Mouse (Mus musculus) megakaryocyte-erythroid progenitor cell, adult 5-6 weeks (primary cell): ENCODE results near the gene Cdk10. TPM values are rescaled to one million over a fixed set of nuclear protein-coding genes. Genes with fewer than 3 reads are reported as not detected.
"Not testable (repeated sequence)": the region's sequence is repeated elsewhere in the genome, so short reads cannot be mapped to it uniquely, and the experiment has no call there.

Experiments used
- ATAC-seq: replicated peaks from 2 replicates; pipeline ENCODE4 v1.8.0; 2016; ENCODE audit warnings: mild to moderate bottlenecking, inconsistent platforms; ENCODE audit not compliant: severe bottlenecking, poor library complexity, low FRiP score, low TSS enrichment
- total RNA-seq, 2 experiments: library from RNA; stranded (forward) in 1 of 2; stranded (reverse) in 1 of 2; fragments of 200-1000, 215-1000 nt in 1 of 2; fragments of >200 nt in 1 of 2; fragmentation: Nextera tagmentation in 1 of 2; gene quantifications; 2 replicates each; pipeline ENCODE4 v1.2.3; 2014 to 2017

The Cdk10 gene
- total RNA-seq, 2 experiments from 2014 or later, result 33.7 to 57.8 TPM

DNA sequence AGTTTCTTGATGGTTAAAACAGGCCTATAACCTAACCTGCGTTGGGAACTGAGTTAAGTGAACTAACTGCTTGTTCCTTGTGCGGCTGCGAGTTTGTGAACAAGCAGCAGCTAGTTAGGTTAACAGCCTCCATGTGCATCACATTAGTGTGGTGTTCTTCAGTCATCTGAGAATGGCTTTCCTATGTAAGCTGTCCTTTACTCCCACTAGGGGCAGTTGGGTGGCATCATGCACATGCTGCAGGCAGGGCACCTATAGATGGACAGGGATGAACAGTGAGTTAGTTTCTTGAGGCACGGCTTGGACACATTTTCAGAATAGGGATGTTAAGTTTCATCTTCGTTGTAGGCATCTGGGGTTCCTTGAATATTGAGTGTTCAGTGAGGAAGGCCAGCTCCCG is 30.5 kb downstream of the Cdk10 start:
- peak; percentile 45; the same call in 1 of the 2 replicates for ATAC-seq

DNA sequence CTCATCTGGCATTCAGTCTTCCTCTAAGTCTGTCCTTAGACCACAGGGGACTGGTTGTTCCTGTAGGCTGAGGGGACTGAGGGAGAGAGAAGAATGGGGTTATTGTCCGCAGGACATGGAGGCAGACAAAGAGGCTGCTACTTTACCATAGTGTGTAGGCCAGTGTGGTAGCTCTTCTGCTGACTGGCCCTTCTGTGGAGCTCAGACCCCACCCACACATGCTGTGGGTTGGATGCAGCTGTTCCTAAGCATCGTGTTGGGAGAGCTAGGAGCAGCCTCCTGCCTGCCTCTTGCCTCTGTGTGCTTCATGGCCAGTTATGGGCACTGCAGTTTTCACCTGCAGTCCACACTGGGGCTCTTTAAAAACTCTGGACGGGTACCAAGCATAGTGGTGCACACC is 32.5 kb downstream of the Cdk10 start:
- no peak for ATAC-seq

DNA sequence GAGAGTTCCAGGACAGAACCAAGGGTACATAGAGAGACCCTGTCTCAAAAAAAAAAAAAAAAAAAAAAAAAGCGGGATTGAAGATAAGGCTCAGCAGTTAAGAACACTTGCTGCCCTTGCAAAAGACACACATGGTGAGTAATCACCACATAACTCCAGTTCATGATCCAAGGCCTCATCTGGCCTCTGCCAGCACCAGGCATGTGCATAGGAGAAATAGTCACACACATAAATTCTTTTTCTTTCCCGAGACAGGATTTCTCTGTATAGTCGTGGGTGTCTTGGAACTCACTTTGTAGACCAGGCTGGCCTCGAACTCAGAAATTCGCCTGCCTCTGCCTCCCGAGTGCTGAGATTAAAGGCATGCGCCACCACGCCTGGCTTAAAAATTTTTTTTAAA is 33.0 kb downstream of the Cdk10 start:
- not testable (repeated sequence) for ATAC-seq

DNA sequence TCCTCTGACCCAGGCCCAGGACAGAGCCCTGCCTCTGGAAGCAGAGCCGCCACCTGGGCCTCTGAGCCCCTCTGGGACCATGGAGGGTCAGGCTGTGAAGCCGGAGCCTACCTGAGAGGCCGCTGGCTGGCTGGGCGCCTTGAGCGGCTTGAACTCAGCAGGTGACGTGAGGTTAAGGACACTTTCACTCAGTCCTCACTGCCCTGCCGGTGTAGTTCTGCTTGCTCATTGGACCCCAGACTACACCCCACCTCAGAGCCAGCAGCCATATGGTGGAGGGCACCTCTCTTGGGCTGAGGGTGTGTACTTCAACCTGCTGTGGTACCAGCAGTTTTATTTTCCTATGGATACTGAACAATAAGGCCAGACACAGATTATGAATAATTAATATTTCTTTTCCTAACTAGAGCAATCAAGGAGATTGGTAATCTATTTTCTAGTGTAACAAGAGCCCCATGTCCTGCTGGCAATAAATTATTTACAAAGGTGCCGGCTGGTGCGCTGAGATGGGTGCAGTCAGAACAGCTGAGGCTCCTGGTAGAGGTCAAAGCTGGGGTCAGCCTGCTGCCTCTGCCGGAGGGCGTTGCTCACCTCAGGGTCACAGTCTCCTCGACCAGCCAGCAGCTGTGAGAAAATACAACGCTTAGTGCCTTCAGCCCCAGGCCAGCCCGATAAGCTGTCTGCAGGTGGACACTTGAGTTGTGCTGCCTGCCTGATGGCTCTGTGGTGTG is 43.4 kb downstream of the Cdk10 start:
- no peak for ATAC-seq

DNA sequence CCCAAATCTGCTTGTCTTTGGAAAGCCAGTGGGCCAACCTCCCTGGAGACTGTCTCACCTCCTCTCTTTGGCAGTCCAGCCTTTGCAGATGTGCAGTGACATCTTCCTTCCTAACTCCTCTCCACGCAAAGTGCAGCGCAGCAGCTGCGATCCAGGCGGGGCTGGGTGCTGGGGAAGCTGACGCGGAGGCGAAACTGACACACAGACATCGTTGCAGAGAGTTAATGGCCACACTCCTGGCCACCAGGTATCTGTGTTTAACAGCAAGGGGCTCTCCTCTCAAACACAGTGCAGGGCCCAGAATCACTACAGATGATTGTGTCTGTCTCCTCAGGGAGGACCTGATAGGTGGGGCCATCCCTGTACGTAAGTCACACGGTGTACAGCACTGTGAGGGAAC is 46.5 kb downstream of the Cdk10 start:
- no peak for ATAC-seq

DNA sequence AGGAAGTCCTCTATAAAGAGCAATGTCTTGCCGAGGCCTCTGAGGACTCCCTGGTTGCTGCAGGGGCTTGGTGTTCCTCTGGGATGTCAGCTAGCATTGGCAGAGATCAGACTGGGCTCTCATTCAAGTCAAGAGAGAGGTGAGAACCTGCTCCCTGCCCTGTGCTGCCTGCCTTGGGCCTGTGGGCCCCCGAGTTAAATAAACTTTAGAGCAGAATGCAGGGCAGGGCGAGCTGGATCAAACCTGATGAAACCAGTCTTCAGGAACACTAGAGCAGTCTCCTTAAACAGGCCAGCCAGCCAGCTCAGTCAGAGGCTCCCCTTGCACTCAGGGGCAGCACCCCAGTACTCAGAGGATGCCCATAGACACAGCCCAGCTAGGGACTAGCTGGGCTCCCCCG is 47.3 kb downstream of the Cdk10 start:
- no peak for ATAC-seq

DNA sequence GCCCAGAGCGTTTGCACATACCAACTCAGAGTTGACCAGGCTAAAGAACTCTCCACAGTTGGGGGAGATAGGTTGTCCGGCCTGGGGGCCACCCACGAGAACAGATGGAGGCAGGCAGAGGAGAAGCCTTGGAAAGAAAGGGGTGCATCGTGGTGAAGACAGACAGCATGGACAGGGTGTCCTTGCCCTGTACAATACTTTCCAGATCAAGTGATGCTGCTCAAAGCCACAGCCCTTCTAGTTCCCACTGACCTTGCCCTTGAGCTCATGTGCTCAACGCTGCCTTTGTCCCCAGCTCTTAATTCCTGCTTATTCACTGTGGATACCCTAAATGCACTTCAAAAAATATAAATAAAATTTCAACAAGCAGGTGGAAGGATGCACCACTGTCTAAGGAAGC is 49.8 kb downstream of the Cdk10 start:
- no peak for ATAC-seq

DNA sequence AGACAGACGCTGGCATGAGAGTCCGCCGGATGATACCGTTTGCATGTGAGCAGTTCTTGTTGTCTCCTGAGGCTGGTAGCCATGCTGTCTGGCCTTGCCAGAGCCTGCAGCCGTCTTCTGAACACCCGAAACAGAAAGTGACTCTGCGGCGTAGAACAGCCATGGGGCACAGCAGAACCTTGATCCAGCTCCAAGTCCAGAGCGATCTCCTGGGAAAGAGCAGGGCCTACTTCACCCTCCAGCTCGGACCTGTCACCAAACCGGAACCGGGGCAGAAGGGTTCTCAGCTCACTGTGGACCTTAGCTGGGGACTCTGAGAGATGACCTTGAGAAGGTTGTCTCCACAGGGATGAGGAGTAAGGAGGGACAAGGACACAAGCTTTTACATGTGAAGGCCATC is 50.5 kb downstream of the Cdk10 start:
- ATAC-seq, result no peak

DNA sequence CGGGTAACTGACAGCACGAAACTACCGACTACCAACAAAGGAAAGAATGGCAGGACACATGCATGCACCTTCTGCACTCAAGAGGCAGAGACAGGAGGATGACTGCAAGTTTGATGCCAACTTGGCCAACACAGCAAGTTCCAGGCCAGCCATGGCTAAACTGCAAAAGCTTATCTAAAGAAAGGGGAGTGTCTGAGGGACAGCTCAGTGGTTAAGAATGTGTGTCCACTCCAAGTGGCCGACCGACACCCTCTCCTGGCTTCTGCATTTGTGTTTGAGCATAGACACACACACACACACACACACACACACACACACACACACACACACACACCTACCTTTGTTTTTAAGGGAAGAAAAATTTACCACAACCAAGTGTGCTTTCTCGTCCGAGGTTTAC is 53.8 kb downstream of the Cdk10 start:
- ATAC-seq, result no peak

DNA sequence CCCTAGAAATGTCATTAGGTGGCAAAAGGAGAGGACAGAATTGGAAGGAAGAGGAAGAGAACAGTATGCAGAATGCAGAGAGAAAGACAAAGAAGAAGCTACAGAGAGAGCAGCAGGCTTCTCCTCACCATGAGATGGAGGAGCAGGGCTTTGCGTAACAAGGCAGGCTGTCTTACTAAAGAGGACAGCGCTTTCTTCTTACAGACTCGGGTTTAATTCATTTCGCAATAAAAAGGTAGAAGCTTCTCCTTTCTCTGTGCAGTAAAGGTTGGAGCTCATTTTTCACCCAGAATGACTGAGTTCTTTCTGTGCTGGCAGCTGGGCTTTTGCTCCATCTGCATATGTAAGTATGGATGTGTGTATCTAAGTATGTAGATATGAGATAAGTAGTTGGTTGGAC is 55.2 kb downstream of the Cdk10 start:
- ATAC-seq, result no peak

DNA sequence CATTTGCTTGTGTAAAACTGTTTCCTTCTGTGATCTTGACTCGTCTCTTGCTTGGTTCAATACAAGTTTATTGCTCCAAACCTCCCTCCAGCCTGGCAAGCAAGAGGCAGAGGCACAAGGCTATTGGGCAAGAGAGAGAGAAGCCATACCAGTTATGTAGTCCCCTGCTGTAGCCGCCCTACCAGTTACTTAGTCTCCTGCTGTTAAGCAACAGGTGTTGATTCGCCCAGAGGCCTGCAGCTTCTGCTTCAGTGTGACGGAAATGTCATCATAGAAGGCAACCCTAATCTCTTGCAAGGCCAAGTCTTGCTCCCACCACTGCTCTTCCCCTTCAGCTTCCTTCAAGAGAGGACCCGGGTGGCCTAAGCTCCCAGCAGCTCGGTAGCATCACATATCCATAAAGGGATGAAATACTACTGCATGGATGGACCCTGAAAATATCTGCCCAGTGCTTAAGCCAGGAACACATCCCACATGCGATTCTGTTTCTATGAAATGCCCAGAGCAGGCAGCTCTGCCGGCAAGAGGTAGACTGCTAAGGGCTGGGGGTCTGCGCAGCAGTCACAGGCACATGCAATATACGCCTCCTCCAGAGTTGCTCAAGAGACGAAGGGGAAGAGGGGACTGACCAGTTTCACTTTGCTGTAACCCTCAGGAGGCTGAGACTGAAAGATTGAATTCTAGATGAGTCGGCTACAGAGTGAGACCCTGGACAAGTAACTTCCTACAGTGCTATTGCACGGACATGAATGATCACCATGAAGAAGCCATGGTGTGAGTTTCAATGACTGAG is 55.9 kb downstream of the Cdk10 start:
- ATAC-seq, result no peak

Other genes starting within 250 kb of the Cdk10 start
- gene Ankrd11, start 182.6 kb upstream of the Cdk10 start, total RNA-seq (2014; fragmentation: Nextera tagmentation), result 97.9 and 99.4 TPM in 2 replicates
- 57.1 and 57.3 TPM in 2 replicates for gene Ankrd11, start 182.6 kb upstream of the Cdk10 start, total RNA-seq (2017)
- gene Spg7, start 161.9 kb upstream of the Cdk10 start, total RNA-seq (2014; fragmentation: Nextera tagmentation), result 89.0 and 94.3 TPM in 2 replicates
- 60.1 and 68.2 TPM in 2 replicates for gene Spg7, start 161.9 kb upstream of the Cdk10 start, total RNA-seq (2017)
- gene Rpl13, start 122.5 kb upstream of the Cdk10 start, total RNA-seq (2014; fragmentation: Nextera tagmentation), result 2,414 and 2,637 TPM in 2 replicates
- 3,345 and 3,531 TPM in 2 replicates for gene Rpl13, start 122.5 kb upstream of the Cdk10 start, total RNA-seq (2017)
- gene Cpne7, start 107.5 kb upstream of the Cdk10 start, total RNA-seq (2014; fragmentation: Nextera tagmentation), result 1.5 and 2.3 TPM in 2 replicates
- gene Cpne7, start 107.5 kb upstream of the Cdk10 start, total RNA-seq (2017), result 1.0 and 1.2 TPM in 2 replicates
- gene Sult5a1, start 66.5 kb upstream of the Cdk10 start, total RNA-seq (2014; fragmentation: Nextera tagmentation), result not detected in 2 replicates
- gene Sult5a1, start 66.5 kb upstream of the Cdk10 start, total RNA-seq (2017), result not detected in 2 replicates
- not detected in 2 replicates for gene Dpep1, start 38.6 kb upstream of the Cdk10 start, total RNA-seq (2014; fragmentation: Nextera tagmentation)
- not detected in 2 replicates for gene Dpep1, start 38.6 kb upstream of the Cdk10 start, total RNA-seq (2017)
- gene Chmp1a, start 12.1 kb upstream of the Cdk10 start, total RNA-seq (2014; fragmentation: Nextera tagmentation), result 44.4 and 57.1 TPM in 2 replicates
- 25.8 and 34.0 TPM in 2 replicates for gene Chmp1a, start 12.1 kb upstream of the Cdk10 start, total RNA-seq (2017)
- 0.59 and 1.8 TPM in 2 replicates for gene Spata33, start 12.0 kb upstream of the Cdk10 start, total RNA-seq (2014; fragmentation: Nextera tagmentation)
- 0.66 and 1.1 TPM in 2 replicates for gene Spata33, start 12.0 kb upstream of the Cdk10 start, total RNA-seq (2017)
- gene Spata2l, start 11.4 kb downstream of the Cdk10 start, total RNA-seq (2014; fragmentation: Nextera tagmentation), result 1.8 and 1.9 TPM in 2 replicates
- 0.27 TPM in 1 of 2 replicates, not detected in the other for gene Spata2l, start 11.4 kb downstream of the Cdk10 start, total RNA-seq (2017)
- gene Zfp276, start 29.4 kb downstream of the Cdk10 start, total RNA-seq (2014; fragmentation: Nextera tagmentation), result 8.3 and 16.8 TPM in 2 replicates
- gene Zfp276, start 29.4 kb downstream of the Cdk10 start, total RNA-seq (2017), result 5.7 and 8.2 TPM in 2 replicates
- gene Vps9d1, start 29.5 kb downstream of the Cdk10 start, total RNA-seq (2014; fragmentation: Nextera tagmentation), result 12.1 and 17.5 TPM in 2 replicates
- gene Vps9d1, start 29.5 kb downstream of the Cdk10 start, total RNA-seq (2017), result 4.6 and 6.1 TPM in 2 replicates
- gene Fanca, start 93.7 kb downstream of the Cdk10 start, total RNA-seq (2014; fragmentation: Nextera tagmentation), result 88.7 and 92.5 TPM in 2 replicates
- gene Fanca, start 93.7 kb downstream of the Cdk10 start, total RNA-seq (2017), result 48.6 and 64.9 TPM in 2 replicates
- 4.3 and 5.9 TPM in 2 replicates for gene Spire2, start 107.9 kb downstream of the Cdk10 start, total RNA-seq (2014; fragmentation: Nextera tagmentation)
- gene Spire2, start 107.9 kb downstream of the Cdk10 start, total RNA-seq (2017), result 5.3 and 7.0 TPM in 2 replicates
- 140 and 145 TPM in 2 replicates for gene Tcf25, start 148.9 kb downstream of the Cdk10 start, total RNA-seq (2014; fragmentation: Nextera tagmentation)
- 104 and 227 TPM in 2 replicates for gene Tcf25, start 148.9 kb downstream of the Cdk10 start, total RNA-seq (2017)
- 0.92 and 1.7 TPM in 2 replicates for gene Mc1r, start 182.3 kb downstream of the Cdk10 start, total RNA-seq (2014; fragmentation: Nextera tagmentation)
- gene Mc1r, start 182.3 kb downstream of the Cdk10 start, total RNA-seq (2017), result 0.91 TPM in 1 of 2 replicates, not detected in the other
- gene Tubb3, start 186.6 kb downstream of the Cdk10 start, total RNA-seq (2014; fragmentation: Nextera tagmentation), result 1.0 and 1.3 TPM in 2 replicates
- 0.19 TPM in 1 of 2 replicates, not detected in the other for gene Tubb3, start 186.6 kb downstream of the Cdk10 start, total RNA-seq (2017)
- 60.6 and 61.1 TPM in 2 replicates for gene Def8, start 198.7 kb downstream of the Cdk10 start, total RNA-seq (2014; fragmentation: Nextera tagmentation)
- gene Def8, start 198.7 kb downstream of the Cdk10 start, total RNA-seq (2017), result 33.5 and 45.9 TPM in 2 replicates